Mouse (Mus musculus): ENCODE data around the gene Cdh5. TPM values are rescaled to one million over a fixed set of nuclear protein-coding genes. Genes with fewer than 3 reads are reported as not detected.

The Cdh5 gene
- polyA plus RNA-seq, 1 experiment from 2014 or later = 8.7 TPM

DNA sequence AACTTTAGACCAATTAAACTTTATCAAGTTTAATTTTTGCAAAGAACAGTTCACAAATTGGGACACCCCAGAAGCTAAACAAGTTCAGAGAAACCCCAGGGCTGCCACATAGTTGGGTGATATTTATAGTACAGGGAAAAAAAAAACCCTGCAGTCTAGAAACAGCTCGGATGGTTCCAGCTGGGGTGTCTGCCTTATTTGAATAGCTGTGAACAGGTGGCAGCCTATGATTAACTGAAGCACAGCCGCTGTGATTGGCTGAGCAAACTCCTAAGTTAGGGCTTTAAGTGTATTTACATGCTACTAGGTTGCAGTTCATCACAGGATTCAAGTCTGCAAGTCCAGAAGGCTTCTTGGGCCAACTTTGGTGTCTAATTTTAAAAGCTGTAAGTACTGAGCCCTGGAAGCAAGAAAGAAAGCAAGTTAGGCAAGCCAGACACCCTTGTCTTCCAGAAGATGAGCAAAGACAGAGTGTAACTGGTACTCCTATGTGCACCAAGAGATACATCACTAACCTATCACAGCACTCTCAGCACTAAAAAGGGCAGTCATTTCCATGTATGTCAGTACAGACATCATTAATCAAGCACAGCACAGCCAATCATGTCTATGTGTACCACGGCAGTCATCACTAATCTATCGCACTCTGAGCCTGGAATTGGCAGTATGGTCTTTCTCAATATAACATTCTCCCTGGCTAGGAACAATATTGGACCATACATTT lies 25.9 kb downstream of the Cdh5 start:
- Histone ChIP-seq H3K4me2 (replicated peaks; ENCODE audit: low read depth) (no peak overlapping the region), H3K4me3 (ENCODE audit: low read depth, low read length) (no peak overlapping the region), H3K27me3 (ENCODE audit: control insufficient read depth, insufficient read depth, low read length) (no peaks in the 10 kb centered on the region), H3K4me1 (replicated peaks; ENCODE audit: control insufficient read depth, insufficient read depth) (no peaks in the 10 kb centered on the region), H3K27ac (replicated peaks) (no peak overlapping the region), H3K9ac (ENCODE audit: low read length) (no peak overlapping the region), H3K36me3 (ENCODE audit: control insufficient read depth, insufficient read depth, low read length) (no peaks in the 10 kb centered on the region), H3K9me3 (ENCODE audit: control insufficient read depth, low read length) (no peaks in the 10 kb centered on the region)
- TF ChIP-seq EP300 (optimal IDR thresholded peaks at IDR 0.05) (no peak), CTCF (IDR thresholded peaks at IDR 0.05; ENCODE audit: low read depth) (no peak)
- no peak for ATAC-seq (ENCODE audit: low FRiP score, low TSS enrichment)
- DNase-seq (ENCODE audit: low spot score) = no peak
- 59% methylated on average over 4 of the region's 4 CpGs for WGBS

DNA sequence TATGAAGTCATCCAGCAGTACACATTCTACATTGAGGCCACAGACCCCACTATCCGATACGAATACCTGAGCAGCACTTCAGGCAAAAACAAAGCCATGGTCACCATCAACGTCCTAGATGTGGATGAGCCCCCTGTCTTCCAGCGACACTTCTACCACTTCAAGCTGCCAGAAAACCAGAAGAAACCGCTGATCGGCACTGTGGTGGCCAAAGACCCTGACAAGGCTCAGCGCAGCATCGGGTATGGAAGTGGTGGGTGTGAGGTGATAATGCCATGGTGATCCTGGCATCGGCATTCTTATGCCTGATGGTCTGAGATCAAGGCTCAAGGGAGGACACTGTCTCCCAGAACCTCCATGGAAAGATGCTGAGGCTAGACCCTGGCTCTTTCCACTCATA lies 29.5 kb downstream of the Cdh5 start:
- TF ChIP-seq CTCF (IDR thresholded peaks at IDR 0.05; ENCODE audit: low read depth) = no peak
- TF ChIP-seq EP300 (optimal IDR thresholded peaks at IDR 0.05) = no peak
- Histone ChIP-seq H3K4me2 (replicated peaks; ENCODE audit: low read depth) (no peak overlapping the region), H3K4me1 (replicated peaks; ENCODE audit: control insufficient read depth, insufficient read depth) (no peaks in the 10 kb centered on the region), H3K9me3 (ENCODE audit: control insufficient read depth, low read length) (no peaks in the 10 kb centered on the region), H3K9ac (ENCODE audit: low read length) (no peak overlapping the region), H3K36me3 (ENCODE audit: control insufficient read depth, insufficient read depth, low read length) (no peaks in the 10 kb centered on the region), H3K4me3 (ENCODE audit: low read depth, low read length) (no peak overlapping the region), H3K27me3 (ENCODE audit: control insufficient read depth, insufficient read depth, low read length) (no peaks in the 10 kb centered on the region), H3K27ac (replicated peaks) (no peak overlapping the region)
- WGBS = 94% methylated on average over 9 of the region's 9 CpGs
- DNase-seq (ENCODE audit: low spot score) = no peak
- no peak for ATAC-seq (ENCODE audit: low FRiP score, low TSS enrichment)

DNA sequence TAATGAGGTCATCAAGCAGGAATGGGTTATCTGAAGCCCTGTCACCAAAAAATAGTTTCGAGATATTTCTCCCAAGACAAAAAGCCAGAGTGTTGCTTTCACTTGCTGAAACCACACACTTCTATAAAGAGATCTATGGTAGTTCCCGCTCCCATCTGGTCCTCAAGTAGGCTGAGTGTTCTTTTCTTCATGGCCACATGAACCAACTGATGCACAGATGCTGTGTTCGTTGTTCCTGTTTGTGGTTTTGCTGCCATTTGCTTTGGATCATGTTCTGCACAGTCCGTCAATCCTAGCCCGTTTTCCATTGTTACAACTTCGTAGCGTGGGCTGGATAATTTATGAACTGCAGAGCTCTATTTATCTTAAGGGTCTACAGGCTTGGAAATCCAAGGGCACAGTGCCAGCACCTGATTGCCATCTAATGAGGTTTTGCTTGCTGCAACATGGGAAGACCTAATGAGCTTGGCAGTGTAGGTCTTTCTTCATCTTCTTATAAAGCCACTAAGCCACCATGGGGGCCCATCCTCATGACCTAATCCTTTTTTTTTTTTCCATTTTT lies 30.1 kb downstream of the Cdh5 start:
- Histone ChIP-seq H3K4me3 (ENCODE audit: low read depth, low read length) (no peak overlapping the region), H3K27me3 (ENCODE audit: control insufficient read depth, insufficient read depth, low read length) (no peaks in the 10 kb centered on the region), H3K4me2 (replicated peaks; ENCODE audit: low read depth) (no peak overlapping the region), H3K27ac (replicated peaks) (no peak overlapping the region), H3K9me3 (ENCODE audit: control insufficient read depth, low read length) (no peaks in the 10 kb centered on the region), H3K4me1 (replicated peaks; ENCODE audit: control insufficient read depth, insufficient read depth) (no peaks in the 10 kb centered on the region), H3K36me3 (ENCODE audit: control insufficient read depth, insufficient read depth, low read length) (no peaks in the 10 kb centered on the region), H3K9ac (ENCODE audit: low read length) (no peak overlapping the region)
- TF ChIP-seq CTCF (IDR thresholded peaks at IDR 0.05; ENCODE audit: low read depth) (no peak), EP300 (optimal IDR thresholded peaks at IDR 0.05) (no peak)
- WGBS = 77% methylated on average over 7 of the region's 7 CpGs
- DNase-seq (ENCODE audit: low spot score) = no peak
- no peak for ATAC-seq (ENCODE audit: low FRiP score, low TSS enrichment)

DNA sequence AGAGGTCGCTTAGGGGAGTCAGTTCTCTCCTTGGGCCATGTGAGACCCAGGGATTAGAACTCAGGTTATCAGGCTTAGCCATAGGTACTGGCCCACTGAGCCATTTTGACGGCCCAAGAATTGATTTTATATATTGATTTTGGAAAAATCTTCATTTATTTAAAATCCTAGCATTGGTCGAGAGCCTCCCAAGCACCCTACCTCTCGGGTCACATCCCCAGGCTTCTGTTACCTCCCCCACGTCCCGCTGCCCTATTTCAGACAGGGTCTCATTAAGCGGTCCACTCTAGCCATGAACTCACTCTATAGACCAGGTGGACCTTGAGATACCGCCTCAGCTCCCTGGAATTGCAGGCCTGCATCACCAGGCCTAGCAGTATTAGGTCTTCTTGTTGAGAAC lies 33.1 kb downstream of the Cdh5 start:
- DNase-seq (ENCODE audit: low spot score) = no peak
- Histone ChIP-seq H3K27ac (replicated peaks) (no peak overlapping the region), H3K27me3 (ENCODE audit: control insufficient read depth, insufficient read depth, low read length) (no peaks in the 10 kb centered on the region), H3K4me1 (replicated peaks; ENCODE audit: control insufficient read depth, insufficient read depth) (no peaks in the 10 kb centered on the region), H3K4me2 (replicated peaks; ENCODE audit: low read depth) (no peak overlapping the region), H3K9ac (ENCODE audit: low read length) (no peak overlapping the region), H3K9me3 (ENCODE audit: control insufficient read depth, low read length) (no peaks in the 10 kb centered on the region), H3K36me3 (ENCODE audit: control insufficient read depth, insufficient read depth, low read length) (no peaks in the 10 kb centered on the region), H3K4me3 (ENCODE audit: low read depth, low read length) (no peak overlapping the region)
- ATAC-seq (ENCODE audit: low FRiP score, low TSS enrichment) = no peak
- TF ChIP-seq EP300 (optimal IDR thresholded peaks at IDR 0.05) (no peak), CTCF (IDR thresholded peaks at IDR 0.05; ENCODE audit: low read depth) (no peak)
- 88% methylated on average over 8 of the region's 8 CpGs for WGBS

DNA sequence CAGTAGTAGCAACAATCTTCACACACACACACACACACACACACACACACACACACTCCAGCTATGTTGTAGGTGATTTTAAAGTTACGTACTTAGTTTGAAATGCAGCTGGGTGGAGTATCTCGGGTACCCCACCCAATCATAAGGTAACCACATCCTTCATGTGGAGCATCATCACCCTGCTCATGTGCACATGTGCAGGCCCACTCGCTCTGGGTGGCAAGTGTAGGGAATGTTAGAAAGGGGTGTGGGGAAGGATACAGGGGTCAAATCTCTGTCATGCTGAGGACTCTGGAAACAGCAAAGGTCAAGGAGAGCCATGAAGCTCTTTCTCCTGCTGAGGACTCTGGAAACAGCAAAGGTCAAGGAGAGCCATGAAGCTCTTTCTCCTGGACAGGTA lies 34.9 kb downstream of the Cdh5 start:
- Histone ChIP-seq H3K27me3 (ENCODE audit: control insufficient read depth, insufficient read depth, low read length) (no peaks in the 10 kb centered on the region), H3K36me3 (ENCODE audit: control insufficient read depth, insufficient read depth, low read length) (no peaks in the 10 kb centered on the region), H3K4me3 (ENCODE audit: low read depth, low read length) (no peak overlapping the region), H3K4me2 (replicated peaks; ENCODE audit: low read depth) (no peak overlapping the region), H3K9ac (ENCODE audit: low read length) (no peak overlapping the region), H3K27ac (replicated peaks) (no peak overlapping the region), H3K9me3 (ENCODE audit: control insufficient read depth, low read length) (no peaks in the 10 kb centered on the region), H3K4me1 (replicated peaks; ENCODE audit: control insufficient read depth, insufficient read depth) (no peaks in the 10 kb centered on the region)
- 81% methylated on average over 3 of the region's 3 CpGs for WGBS
- no peak for TF ChIP-seq EP300 (optimal IDR thresholded peaks at IDR 0.05)
- no peak for TF ChIP-seq CTCF (IDR thresholded peaks at IDR 0.05; ENCODE audit: low read depth)
- no peak for DNase-seq (ENCODE audit: low spot score)
- ATAC-seq (ENCODE audit: low FRiP score, low TSS enrichment) = no peak

DNA sequence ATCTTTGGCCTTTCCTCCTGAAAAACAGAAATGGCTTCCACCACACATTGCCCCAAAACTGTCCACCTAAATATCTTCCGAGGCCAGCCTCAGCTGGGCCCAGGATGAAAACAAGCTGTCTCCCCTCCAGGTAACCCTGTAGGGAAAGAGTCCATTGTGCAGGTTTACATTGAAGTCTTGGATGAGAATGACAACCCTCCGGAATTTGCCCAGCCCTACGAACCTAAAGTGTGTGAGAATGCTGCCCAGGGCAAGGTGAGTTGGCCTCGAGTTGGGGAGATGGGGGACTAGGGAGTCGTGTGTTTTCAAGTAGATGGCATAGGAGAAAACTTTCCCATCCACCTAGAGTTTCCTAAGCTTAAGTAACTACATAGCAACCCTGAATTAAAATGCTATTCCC lies 36.2 kb downstream of the Cdh5 start:
- Histone ChIP-seq H3K4me2 (replicated peaks; ENCODE audit: low read depth) (no peak overlapping the region), H3K27ac (replicated peaks) (no peak overlapping the region), H3K9ac (ENCODE audit: low read length) (no peak overlapping the region), H3K4me1 (replicated peaks; ENCODE audit: control insufficient read depth, insufficient read depth) (no peaks in the 10 kb centered on the region), H3K9me3 (ENCODE audit: control insufficient read depth, low read length) (no peaks in the 10 kb centered on the region), H3K36me3 (ENCODE audit: control insufficient read depth, insufficient read depth, low read length) (no peaks in the 10 kb centered on the region), H3K27me3 (ENCODE audit: control insufficient read depth, insufficient read depth, low read length) (no peaks in the 10 kb centered on the region), H3K4me3 (ENCODE audit: low read depth, low read length) (no peak overlapping the region)
- WGBS = 85% methylated on average over 5 of the region's 5 CpGs
- DNase-seq (ENCODE audit: low spot score) = no peak
- TF ChIP-seq EP300 (optimal IDR thresholded peaks at IDR 0.05) (no peak), CTCF (IDR thresholded peaks at IDR 0.05; ENCODE audit: low read depth) (no peak)
- ATAC-seq (ENCODE audit: low FRiP score, low TSS enrichment) = no peak
